Mouse (Mus musculus) E14TG2a.4 (cell line): ENCODE measurements around the gene Oxa1l.

Experiments used
- CTCF ChIP-seq: conservative IDR thresholded peaks from 2 replicates; pipeline ENCODE4 v1.5.1; 2014; ENCODE audit warnings: low read length
- POU5F1 ChIP-seq: IDR thresholded peaks from 2 replicates; pipeline ENCODE4 v1.6.1; 2014; ENCODE audit warnings: low read length, borderline replicate concordance

DNA sequence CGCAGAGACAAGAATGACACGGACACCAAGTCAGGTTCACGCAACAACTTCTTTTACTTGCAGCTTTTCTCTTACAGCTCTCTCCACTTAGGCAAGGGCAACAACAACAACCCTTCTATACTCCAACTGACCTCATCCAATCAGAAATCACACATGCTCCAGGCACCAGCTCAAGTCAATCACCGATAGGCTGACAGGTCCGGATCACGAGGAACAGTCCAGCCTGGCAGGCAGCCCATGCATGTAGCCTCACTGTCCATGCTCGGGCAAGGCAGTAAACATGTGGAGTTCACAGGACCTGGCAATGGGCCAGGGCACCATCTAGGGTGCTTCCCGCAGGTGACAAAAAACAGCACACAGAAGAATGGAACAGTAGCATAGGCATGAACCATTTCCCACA, 8.3 kb upstream of the Oxa1l start:
- TF ChIP-seq CTCF (no peak), POU5F1 (no peak)
